Mouse (Mus musculus) CD4-positive, CD25-positive, alpha-beta regulatory T cell, adult 2 months (primary cell): ENCODE data around the gene Rgs6.

Experiments used
- DNase-seq: peaks from one replicate; pipeline ENCODE4 v3.0.0-alpha.2; 2012; ENCODE audit warnings: low read depth, low spot score

The Rgs6 gene

DNA sequence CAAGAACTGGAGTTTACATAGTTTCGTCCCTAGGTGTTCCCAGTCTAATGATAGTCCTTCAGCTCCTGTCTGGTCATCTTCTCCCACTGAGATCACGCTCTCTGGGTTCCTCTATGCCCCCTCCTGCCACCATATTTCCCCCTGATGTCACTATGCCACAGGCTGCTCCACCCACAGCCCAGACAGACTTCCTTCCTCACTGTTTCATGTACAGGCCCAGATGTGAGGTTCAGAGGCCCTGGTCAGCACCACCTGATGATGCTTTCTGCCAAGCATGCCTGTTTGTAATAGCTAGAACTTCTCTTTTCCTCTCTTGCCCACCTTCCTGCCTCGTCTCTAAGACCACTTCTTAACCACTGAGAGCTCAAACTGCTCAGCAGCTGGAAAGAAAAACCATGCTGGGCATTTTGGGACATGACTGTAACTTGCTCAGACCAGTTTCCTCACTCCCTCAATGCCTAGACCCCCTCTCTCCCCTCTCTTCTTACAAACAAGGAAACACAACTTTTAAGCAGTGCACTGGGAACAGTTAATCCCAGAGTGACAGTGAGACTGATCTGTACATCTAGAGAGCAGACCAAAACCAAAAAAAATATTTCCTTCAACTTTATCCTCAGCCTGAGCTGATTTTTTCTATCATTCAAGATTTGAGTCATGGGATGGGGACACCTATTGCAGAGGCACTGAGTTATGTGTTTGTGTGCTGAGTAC, 446.9 kb downstream of the Rgs6 start:
- no peak for DNase-seq

DNA sequence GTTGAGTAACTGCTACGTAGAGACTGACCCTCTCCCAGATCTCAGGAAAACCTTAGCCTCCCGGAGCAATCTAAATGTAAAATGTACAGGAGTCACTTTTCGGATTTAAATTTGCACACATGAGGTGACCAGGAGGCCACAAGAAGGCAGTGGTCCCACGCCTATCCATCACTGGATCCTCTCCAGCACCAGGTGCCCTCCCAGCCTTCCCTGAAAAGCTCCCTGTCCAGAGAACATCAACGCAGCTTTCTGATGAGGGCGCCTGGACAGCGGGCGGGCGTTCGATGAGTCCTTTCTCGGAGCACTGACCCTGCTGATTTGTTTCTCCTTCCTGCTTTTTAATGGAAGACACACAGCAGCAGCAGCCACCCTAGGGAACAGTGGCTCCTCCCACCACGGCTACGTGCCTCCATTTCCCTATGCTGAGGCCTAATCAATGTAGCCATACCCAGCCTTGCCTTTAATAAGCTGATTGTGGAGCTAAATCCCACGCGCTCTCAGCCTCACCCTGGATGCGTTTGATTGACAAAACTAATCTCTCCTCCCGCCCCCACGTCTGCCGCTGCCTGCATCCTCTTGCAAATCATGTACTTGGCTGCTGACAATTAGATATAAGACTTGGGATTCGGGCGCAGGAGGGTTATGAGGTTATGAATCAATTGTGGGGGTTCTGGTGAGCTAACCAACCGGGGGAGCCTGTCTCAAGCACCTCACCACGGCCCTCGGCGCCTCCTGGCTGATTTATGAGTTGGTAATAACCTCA, 449.9 kb downstream of the Rgs6 start:
- no peak for DNase-seq

DNA sequence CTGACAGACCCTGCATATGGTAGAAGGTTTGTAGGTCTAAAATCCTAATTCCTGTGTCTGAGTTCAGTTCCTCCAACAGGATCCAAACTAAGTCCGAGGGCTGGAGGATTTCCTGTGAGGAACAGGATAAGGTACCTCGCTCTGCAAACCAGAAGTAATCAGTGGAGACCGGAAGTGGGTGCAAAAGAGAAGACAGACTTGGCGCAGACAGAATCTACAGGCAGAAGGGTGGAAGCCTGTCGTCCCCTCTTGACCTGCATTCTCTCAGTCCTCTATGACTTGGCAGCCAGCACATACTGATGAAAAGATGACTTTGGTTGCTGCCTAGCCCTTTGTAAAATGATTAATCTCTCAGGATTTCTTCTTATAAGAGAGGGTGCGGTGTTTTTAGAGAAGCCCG, 450.7 kb downstream of the Rgs6 start:
- DNase-seq = no peak

DNA sequence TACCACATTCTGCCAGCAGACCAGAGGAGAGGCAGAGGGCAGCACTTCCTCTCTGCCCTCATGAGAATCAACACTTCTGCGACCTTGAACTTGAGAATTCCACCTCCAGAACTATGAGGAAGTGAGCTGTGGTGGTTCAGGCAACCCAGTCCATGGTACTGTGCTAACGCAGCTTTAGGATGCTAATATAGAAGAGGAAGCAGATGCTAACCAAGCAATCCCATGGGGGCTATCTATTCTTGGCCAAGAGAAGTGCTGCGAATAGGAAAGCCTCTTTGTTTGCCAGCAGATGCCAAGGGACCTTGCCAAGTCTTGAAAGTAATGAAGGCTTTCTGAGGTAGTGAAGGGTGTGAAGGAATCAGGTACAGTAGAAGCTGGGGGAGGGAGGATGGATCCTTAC, 451.8 kb downstream of the Rgs6 start:
- DNase-seq = no peak

DNA sequence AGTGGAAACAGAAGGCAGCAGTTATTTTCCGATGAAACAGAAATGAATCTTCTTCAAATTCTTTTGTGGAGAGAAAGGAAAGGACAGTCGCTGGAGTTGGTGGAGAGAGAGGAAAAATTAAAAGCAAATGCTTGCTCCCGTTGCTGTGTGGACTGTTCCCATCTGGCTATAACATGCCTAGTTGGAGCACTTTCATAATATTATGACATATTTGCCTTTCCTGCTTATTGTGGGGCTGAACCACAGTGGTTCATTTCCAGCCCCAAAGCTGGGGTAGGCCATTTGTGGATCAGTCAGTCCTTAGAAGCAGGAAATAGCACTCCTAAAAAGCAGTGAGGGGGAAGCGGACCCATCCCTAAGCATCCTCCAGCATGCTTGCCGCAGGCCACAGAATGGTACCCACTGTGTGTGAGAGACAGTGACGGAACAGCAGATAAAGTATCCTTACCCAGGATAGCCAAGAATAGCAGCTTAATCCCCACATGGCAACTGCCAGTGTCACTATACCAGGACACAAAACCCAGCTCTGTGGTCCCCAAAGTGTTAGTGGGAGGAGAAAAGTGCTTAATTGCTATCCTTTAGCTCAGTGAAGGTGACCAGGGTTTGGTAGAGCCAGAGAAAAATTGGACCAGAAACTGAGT, 456.0 kb downstream of the Rgs6 start:
- DNase-seq = no peak

DNA sequence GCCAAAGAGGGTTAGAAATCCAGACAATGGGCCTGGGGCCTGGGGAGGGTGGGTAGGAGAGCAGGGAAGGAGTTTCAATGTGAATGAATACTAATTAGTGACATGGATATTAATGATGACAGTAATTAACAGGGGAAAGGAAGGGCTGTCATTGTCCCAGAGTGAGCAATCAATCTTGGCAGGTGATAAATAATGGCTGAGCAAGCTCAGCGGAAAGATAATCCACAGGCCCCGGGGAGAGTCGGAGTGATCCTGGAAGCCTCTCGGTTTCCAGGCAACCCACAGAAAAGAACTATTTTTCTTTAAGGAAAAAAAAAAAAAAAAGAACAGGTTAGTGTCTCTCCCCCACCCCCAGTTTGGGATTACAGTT, 456.5 kb downstream of the Rgs6 start:
- DNase-seq = no peak

DNA sequence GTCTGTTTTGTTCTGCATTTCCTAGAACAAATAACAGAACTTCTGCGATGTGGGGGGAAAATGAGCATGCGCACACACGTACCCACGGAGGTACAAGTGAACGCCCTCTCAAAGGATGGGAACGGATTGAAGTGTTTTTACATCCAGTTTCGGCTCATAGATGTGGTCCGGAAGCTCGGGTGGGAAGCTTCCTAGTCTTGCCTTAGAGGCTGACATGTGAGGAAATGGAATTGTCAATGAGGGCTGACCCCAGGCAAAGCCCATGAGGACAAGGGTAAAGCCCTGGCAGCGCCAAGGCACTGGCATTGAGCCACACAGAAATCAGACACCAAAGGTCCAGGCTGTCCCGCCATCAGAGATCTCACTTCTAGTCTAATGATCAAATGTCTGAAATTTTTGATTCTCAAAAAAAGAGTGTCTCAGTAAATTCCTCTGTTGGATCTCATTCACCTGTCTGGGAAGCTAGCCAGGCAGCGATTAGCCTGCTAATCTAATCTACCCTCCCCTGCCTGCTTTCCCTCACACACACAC, 457.0 kb downstream of the Rgs6 start:
- DNase-seq = no peak

DNA sequence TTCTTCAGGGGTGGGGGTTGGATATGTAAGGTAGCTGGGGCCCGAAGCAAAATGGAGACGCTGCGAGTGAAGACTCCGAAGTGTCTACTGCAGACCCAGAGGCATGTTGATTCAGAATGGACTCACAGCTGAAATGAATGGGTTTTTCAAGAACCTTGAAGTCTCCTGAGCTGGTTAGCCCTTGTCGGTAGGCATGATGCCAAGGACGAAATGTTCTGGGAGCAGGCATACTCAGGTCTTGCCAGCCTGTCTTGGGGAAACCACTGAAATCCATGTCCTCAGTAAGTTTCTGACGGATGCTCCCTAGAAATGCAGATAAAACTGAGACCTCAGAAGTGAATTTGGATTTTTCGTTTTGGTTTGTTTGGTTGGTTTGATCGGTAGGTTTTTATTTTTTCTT, 458.6 kb downstream of the Rgs6 start:
- no peak for DNase-seq

DNA sequence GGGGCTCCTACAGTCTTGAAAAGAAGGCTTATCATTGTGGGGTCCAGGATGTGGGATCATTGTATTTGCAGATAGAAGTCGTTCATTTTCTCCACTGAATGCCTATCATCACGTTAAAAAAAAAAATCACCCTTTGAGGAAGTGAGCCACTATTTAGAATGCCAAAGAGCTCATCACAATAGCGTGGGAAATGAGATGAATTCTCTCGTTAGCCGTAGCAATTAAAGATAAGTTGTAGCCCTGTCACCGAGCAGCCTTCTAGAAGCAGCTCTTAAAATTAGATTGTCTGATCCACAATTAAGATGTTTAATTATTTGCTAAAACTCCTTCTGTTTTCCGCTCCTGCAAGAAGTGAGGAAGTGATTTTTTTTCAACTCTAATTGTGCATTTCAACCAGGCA, 459.6 kb downstream of the Rgs6 start:
- no peak for DNase-seq

DNA sequence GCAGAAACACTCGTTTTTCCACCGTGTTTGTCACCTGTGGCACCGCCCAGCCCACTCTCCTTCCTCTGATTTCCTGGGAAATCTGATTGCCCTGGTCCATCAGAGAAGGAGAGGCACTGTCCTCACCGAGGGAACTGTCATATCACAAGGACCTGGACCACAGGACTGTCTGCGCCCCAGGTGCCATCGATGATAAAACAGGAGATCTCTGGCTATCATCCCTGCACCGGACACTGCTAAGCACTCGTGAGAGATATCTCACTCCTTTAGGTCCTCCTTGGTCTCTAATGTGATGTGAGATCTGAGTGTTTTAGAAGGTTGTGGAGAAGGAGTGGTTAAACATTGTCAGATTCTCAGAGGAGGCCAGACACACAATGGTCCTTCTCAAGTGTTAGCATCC, 462.4 kb downstream of the Rgs6 start:
- no peak for DNase-seq

DNA sequence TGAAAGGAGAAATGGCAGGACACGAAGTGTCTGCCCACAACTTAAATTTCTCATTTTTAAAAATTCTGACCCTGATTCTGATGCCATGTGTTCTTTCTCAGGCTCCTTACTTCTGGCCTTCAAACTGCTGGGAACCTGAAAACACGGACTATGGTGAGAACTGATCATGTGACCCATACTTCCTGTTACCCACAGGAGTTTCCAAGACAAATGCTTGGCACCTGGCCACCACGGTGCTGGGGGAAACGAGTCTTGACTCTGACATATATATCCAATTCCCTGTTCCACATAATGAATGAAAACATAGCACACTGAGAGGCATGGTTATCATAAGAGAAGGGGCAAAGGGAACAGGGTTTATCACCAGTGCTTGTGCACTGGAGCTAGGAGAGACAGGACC, 464.3 kb downstream of the Rgs6 start:
- no peak for DNase-seq

DNA sequence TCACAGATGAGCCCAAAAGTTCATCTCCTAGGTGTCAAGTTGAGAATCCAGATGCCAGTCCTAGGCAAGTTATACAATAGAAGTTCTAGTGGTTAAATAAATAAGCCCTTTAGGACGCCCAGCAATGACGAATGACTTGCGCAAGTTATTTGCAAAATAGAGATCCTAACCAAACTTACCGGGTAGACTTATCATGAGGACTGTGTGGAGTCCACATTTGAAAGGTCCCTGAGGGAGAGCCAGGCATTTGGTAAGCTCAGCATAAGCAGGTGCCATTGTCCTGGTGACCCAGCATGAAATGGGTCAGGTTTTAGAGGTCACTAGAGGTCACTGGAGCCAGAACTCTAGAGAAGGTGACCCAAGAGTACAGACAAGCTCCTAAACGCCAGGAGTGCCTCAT, 467.6 kb downstream of the Rgs6 start:
- DNase-seq = no peak

DNA sequence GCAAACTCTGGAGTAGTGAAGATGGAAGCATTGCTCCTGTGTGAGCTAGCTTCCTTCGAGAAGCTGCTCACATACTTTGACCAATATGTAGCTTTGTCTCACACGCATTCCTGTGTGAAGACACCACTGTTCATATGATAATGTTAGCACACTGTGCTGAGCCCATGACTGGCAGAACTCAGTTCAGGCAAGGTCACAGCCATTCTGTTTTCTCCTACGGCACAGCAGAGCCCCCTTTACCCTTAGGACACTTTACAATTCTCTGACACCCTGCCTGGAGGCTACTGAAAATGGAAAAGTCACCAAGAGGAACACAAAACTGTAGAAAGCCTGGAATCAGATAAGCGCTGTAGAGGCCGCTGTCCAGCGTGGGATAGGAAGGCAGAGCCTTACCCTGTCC, 478.3 kb downstream of the Rgs6 start:
- no peak for DNase-seq

DNA sequence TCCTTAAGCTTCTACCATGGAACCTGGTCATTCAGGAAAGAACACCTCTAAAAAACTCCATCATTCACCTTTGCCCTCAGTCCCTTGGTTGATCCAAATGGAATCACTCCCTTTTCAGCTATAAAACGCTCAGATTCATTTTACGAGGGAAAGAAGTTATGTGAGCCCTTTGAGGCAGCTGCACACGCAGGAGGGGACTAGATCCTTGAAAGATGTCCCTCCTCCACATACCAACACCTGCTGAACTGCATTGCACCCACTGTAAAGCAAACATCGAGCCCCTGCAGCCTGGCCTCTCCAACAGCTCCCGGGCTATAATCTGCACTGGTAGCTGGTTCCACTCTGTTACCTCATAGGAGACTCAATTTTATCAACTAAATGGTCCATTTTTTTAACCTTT, 482.8 kb downstream of the Rgs6 start:
- no peak for DNase-seq

DNA sequence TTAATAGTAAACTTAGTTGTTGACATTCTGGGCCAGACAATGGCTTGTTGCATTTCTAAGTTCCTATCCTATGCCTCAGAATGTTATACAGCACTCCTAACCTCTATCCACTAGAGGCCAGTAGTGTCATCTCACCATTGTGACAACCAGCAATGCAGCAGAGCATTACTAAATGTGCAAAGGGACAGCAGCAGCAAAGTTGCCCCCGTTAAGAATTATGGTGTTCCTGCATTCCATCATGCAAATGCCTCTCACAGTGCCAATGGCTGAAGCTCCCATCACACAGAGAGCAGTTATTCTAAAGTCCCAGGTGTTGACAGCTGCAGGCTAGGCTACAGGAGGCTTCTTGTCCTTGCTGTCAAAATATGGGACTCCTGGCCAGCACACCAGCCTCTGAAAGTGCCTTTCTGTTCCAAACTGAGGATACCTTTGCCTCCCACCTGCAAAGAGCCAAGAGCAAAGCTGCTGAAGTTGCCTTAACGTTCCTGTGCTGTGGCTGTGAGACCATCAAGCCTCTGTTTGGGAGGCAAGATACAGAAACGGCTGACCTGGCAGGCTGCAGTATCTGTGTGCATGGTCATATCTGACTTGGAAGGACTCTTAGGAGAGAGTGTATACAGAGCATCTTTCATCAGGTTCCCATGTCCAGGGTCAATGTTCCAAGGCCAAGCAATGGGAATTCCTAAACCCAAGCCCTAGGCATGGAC, 484.2 kb downstream of the Rgs6 start:
- no peak for DNase-seq

DNA sequence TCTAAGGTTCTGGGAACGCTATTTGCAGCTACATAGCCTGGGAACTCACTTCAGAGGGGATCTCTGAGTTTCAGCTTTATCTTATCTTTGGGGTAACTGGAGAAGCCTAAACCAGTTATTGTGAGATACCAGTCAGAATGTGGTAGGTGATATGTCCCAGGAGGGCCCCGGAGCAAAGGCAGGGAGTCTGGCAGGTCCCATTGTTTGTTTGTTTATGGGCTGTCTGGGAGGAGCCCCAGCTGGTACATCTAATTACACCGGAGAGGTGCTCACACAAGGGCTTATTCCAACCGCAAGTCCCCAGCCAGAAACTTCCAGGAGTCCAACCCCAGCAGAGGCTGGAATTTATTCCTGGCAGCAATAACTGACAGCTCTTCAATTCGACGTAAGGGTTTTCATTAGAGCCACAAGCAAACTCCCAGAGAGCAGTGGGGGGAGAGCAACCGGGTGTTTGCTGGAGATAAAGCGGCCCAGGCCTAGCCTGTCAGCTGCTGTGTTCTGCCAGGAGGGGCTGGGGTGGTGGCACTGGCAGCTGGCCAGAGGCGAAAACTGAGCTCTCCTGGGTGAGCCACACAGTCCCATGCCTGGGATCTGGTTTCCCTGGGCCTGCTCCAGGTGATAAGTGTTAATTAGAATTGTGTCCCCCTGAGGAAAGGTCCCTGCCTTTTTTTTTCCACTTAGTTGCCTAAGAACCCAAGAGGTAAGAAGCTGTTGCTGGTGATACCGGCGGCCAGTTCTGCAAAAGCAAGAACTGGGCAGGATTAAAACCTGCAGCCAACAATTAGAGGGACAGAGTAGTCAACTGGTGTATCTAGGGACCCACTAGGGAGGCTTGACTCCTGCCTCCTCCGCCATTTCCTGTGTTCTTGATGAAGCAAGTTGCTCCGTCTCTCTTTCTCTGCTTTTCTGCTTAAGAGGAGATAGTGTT, 485.1 kb downstream of the Rgs6 start:
- no peak for DNase-seq

DNA sequence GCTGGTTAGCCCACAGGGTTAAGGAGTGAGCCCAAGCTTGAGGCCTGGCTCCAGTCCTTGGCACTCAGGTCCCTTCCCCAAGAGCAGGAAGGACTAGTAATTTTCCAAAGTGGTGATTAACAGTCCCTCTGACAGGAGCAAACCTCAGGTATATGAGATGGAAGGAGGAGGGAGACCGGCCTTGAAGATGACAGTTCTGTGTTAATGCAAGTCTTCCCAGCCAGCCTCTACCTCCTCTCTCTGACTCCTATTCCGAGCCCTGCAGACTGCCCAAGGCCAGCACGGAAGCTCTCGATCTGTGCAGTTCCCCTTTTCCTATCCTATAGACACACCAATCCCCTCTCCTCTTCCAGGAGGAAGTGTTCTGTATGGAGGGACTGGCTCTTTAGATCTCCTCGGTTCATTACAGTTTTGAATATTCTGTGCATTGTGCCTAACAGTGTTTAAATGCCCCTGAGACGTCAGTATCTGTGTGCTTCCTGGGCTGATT, 485.8 kb downstream of the Rgs6 start:
- DNase-seq = no peak

DNA sequence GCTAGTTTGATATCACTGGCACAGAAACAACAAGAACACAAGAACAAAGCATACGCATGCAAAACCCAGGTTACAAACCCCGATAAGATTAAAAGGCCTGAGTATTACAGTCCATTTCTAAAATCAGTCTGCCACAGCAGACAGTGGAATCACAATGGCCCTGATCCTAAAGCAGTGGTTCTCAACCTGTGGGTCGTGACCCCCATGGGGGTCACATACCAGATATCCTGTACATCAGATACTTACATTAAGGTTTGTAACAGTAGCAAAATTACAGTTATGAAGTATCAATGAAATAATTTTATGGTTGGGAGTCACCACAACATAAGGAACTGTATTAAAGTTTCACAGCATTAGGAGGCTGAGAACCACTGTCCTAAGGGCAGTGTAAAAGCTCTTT, 488.1 kb downstream of the Rgs6 start:
- no peak for DNase-seq

DNA sequence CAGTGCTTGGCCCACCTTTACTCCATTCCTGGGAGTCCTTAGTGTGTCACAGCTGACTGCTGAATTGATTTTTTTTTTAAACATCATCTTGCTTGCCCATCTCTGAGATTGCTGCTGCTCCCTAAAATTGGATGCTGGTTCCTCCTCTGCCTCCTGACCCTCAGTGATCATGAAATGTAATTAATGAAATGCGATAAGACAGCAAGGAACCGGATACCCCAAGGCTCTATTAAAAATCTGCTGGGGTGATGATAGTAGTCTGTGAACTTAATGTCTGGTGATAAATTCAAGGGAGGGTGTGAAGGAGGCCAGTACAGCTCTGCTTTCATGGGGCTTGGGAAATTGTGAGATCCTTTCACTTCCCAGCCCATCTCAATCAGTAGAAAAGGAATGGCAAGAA, 489.4 kb downstream of the Rgs6 start:
- DNase-seq = no peak

DNA sequence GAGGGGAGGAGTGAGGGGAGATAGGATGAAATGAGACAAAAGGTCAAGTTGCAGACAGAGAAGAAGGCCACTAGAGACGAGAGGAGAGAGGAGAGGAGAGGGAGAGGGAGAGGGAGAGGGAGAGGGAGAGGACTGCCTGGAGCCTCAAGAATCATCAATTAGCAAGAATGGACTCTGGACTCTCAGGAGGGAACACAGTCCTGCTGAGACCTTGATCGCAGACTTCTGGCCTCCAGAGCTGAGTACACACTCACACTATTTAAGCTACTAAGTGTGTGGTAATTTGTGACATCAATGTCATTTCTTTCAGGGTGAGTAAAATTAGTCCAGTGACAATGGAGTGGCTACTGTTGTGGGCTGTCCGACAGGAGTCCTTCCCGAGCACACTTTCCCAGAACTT, 495.3 kb downstream of the Rgs6 start:
- DNase-seq = no peak

DNA sequence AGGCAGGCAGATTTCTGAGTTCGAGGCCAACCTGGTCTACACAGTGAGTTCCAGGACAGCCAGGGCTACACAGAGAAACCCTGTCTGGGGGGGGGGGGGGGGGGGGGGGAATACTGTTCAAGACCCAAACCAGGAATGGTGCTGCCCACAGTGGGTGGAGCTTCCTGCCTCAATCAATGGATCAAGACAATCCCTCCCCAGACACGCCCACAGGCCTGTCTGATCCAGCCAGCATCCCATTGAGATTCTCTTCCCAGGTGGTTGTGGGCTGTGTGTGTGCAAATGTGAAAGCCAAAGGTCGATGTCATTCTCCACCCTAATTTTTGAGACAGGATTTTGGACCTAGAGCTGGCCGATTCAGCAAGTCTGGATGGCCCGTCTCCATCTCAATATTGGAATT, 496.5 kb downstream of the Rgs6 start:
- DNase-seq = no peak
